Mouse (Mus musculus) C2C12 (cell line): ENCODE measurements around the gene Plet1. TPM values are rescaled to one million over a fixed set of nuclear protein-coding genes. Genes with fewer than 3 reads are reported as not detected.

Experiments
- H3K27me3 ChIP-seq: one replicate; pipeline ENCODE4 v1.6.1; 2011; ENCODE audit not compliant: control insufficient read depth, insufficient read depth, insufficient read length
- H3K36me3 ChIP-seq: one replicate; pipeline ENCODE4 v1.6.1; 2011; ENCODE audit not compliant: control insufficient read depth, insufficient read depth
- H3K4me3 ChIP-seq: one replicate; pipeline ENCODE4 v1.5.1; 2011; ENCODE audit warnings: mild to moderate bottlenecking, control low read depth; ENCODE audit not compliant: poor library complexity, insufficient read depth, severe bottlenecking
- H3K79me2 ChIP-seq: one replicate; pipeline ENCODE4 v1.6.1; 2011; ENCODE audit not compliant: control insufficient read depth, insufficient read depth
- H3K79me3 ChIP-seq: one replicate; pipeline ENCODE4 v1.6.1; 2011; ENCODE audit warnings: low read depth, control low read depth
- H3ac ChIP-seq: one replicate; pipeline ENCODE3; 2011; ENCODE audit warnings: low read depth; ENCODE audit not compliant: control insufficient read depth, insufficient read length
- CEBPB ChIP-seq: IDR thresholded peaks from one replicate; pipeline ENCODE4 v1.6.1; 2011; ENCODE audit warnings: low read depth, mild to moderate bottlenecking, control low read depth, moderate library complexity
- CTCF ChIP-seq: IDR thresholded peaks from one replicate; pipeline ENCODE4 v1.5.1; 2011; ENCODE audit not compliant: control insufficient read depth, insufficient read depth, insufficient read length
- FOSL1 ChIP-seq: IDR thresholded peaks from one replicate; pipeline ENCODE4 v1.8.0; 2011; ENCODE audit warnings: mild to moderate bottlenecking, low read length; ENCODE audit not compliant: poor library complexity, insufficient read depth, severe bottlenecking
- MAX ChIP-seq: IDR thresholded peaks from one replicate; pipeline ENCODE4 v1.6.1; 2011; ENCODE audit warnings: mild to moderate bottlenecking, control low read depth
- MYOD1 ChIP-seq: IDR thresholded peaks from one replicate; pipeline ENCODE4 v1.6.1; 2011; ENCODE audit warnings: low read depth; ENCODE audit not compliant: control insufficient read depth, insufficient read length
- MYOG ChIP-seq: IDR thresholded peaks from one replicate; pipeline ENCODE4 v1.6.1; 2011; ENCODE audit not compliant: control insufficient read depth, insufficient read length; ENCODE audit errors: extremely low read depth
- USF1 ChIP-seq: IDR thresholded peaks from one replicate; pipeline ENCODE4 v1.6.1; 2011; ENCODE audit warnings: low read depth, mild to moderate bottlenecking, control low read depth, moderate library complexity
- polyA plus RNA-seq: library from polyadenylated mRNA; unstranded; fragments of >200 nt; fragmentation: generic; extraction: Trizol; gene quantifications from one replicate; pipeline ENCODE4 v1.2.1, GENCODE M21; 2012; ENCODE audit warnings: missing spikeins

Plet1 gene
- polyA plus RNA-seq, 1 experiment, result 0.35 TPM

- Histone ChIP-seq H3K79me3 (no peaks in the 10 kb centered on the region), H3K27me3 (no peaks in the 10 kb centered on the region), H3K4me3 (no peak overlapping the region), H3K79me2 (no peaks in the 10 kb centered on the region), H3K36me3 (no peaks in the 10 kb centered on the region), H3ac (no peak overlapping the region)
- no peak for TF ChIP-seq CTCF
Measured at GRCm38 (mm10) chr9:50490836-50491235, 3.5 kb upstream of the Plet1 start.

GRCm38 (mm10) chr9:50491531-50492045 lies 2.7 kb upstream of the Plet1 start:
- Histone ChIP-seq H3K27me3 (no peaks in the 10 kb centered on the region), H3ac (no peak overlapping the region), H3K4me3 (no peak overlapping the region), H3K79me2 (no peaks in the 10 kb centered on the region), H3K36me3 (no peaks in the 10 kb centered on the region), H3K79me3 (no peaks in the 10 kb centered on the region)
- TF ChIP-seq MYOD1 (peak; percentile 68), CTCF (no peak)

GRCm38 (mm10) chr9:50493777-50494176 lies 548 bp upstream of the Plet1 start:
- H3K79me3 ChIP-seq, result no peaks in the 10 kb centered on the region
- TF ChIP-seq MAX, result no peak
- TF ChIP-seq MYOD1, result no peak
- no peak for TF ChIP-seq FOSL1
- TF ChIP-seq CEBPB, result no peak
- TF ChIP-seq MYOG, result no peak
- no peak for TF ChIP-seq USF1
- no peak for TF ChIP-seq CTCF
- H3K4me3 ChIP-seq, result no peak overlapping the region
- H3K36me3 ChIP-seq, result no peaks in the 10 kb centered on the region
- no peak overlapping the region for H3ac ChIP-seq
- no peaks in the 10 kb centered on the region for H3K27me3 ChIP-seq
- H3K79me2 ChIP-seq, result no peaks in the 10 kb centered on the region

- Histone ChIP-seq H3K36me3 (no peaks in the 10 kb centered on the region), H3K79me2 (no peaks in the 10 kb centered on the region), H3K79me3 (no peaks in the 10 kb centered on the region), H3K27me3 (no peaks in the 10 kb centered on the region), H3K4me3 (no peak overlapping the region), H3ac (no peak overlapping the region)
- TF ChIP-seq MAX (no peak), CTCF (no peak), FOSL1 (no peak), USF1 (no peak)
Measured at GRCm38 (mm10) chr9:50495405-50496150, 1.3 kb downstream of the Plet1 start.

- H3K79me2 ChIP-seq, result no peaks in the 10 kb centered on the region
- no peak overlapping the region for H3ac ChIP-seq
- H3K79me3 ChIP-seq, result no peaks in the 10 kb centered on the region
- H3K4me3 ChIP-seq, result no peak overlapping the region
- H3K36me3 ChIP-seq, result no peaks in the 10 kb centered on the region
- no peaks in the 10 kb centered on the region for H3K27me3 ChIP-seq
- TF ChIP-seq MYOG, result no peak
- no peak for TF ChIP-seq USF1
- no peak for TF ChIP-seq CEBPB
- no peak for TF ChIP-seq FOSL1
- no peak for TF ChIP-seq CTCF
Measured at GRCm38 (mm10) chr9:50496151-50496505, 1.8 kb downstream of the Plet1 start.

- Histone ChIP-seq H3K36me3 (no peaks in the 10 kb centered on the region), H3K79me3 (no peaks in the 10 kb centered on the region), H3K4me3 (no peak overlapping the region), H3K27me3 (no peaks in the 10 kb centered on the region), H3ac (no peak overlapping the region), H3K79me2 (no peaks in the 10 kb centered on the region)
- TF ChIP-seq MYOG, result no peak
- no peak for TF ChIP-seq CTCF
- no peak for TF ChIP-seq CEBPB
- no peak for TF ChIP-seq USF1
- no peak for TF ChIP-seq MAX
- no peak for TF ChIP-seq FOSL1
- no peak for TF ChIP-seq MYOD1
Measured at GRCm38 (mm10) chr9:50496546-50496945, 2.2 kb downstream of the Plet1 start.
